Mouse (Mus musculus) liver, postnatal 0 days (tissue): ENCODE data around the gene Rgs6.

ENCODE experiments used
- CTCF ChIP-seq: sonication (generic); IDR thresholded peaks from 2 replicates; pipeline ENCODE4 v1.5.1; 2016; ENCODE audit warnings: antibody characterized with exemption, low read depth
- EP300 ChIP-seq: IDR thresholded peaks from 2 replicates; pipeline ENCODE4 v1.6.1; 2016; ENCODE audit warnings: antibody characterized with exemption, low read depth, mild to moderate bottlenecking

GRCm38 (mm10) chr12:83015366-83015765, 427.3 kb downstream of the Rgs6 start:
- TF ChIP-seq CTCF (no peak), EP300 (no peak)
